Mouse (Mus musculus) frontal cortex, postnatal 25 days (tissue): ENCODE measurements at regions not wholly inside any gene's neighbourhood (a gene's known extent, or its start where the extent isn't known, plus 50 kb on each side); places are given as distances from the start of the nearest gene placed in this dataset.

ENCODE experiments used
- DNase-seq, 2 experiments: peaks; one replicate each; pipeline ENCODE4 v3.0.0; 2022; ENCODE audit warnings: low spot score in 2 of 2

GRCm38 (mm10) chr3:149626186-149626585 is 635.8 kb upstream of the Adgrl2 start:
- DNase-seq = no peak

DNA sequence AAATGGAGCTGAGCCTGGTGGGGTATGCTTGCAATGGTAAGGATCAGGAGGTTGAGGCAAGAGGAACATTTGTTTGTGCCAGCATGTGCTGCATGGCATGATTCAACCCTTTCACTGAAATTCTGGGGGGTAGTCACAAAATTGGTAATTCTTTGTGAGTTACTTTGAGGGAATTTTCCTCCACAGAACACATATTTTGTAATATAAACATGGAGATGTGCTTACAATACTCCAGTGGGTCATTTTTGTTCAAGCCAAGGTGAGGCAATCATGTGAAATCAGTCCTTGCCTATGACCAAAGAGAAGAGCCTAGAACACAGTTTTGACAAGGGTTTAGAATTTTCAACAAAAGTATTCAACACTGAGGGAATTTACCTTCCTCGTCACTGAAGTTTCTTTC is 635.1 kb upstream of the Adgrl2 start:
- no peak for DNase-seq

- no peak for DNase-seq
Observed at GRCm38 (mm10) chr3:149625066-149625465, 634.7 kb upstream of the Adgrl2 start.

GRCm38 (mm10) chr3:149623851-149624532 is 633.6 kb upstream of the Adgrl2 start:
- no peak for DNase-seq

- DNase-seq = no peak
Observed at GRCm38 (mm10) chr3:149603865-149604264, 613.5 kb upstream of the Adgrl2 start.

DNA sequence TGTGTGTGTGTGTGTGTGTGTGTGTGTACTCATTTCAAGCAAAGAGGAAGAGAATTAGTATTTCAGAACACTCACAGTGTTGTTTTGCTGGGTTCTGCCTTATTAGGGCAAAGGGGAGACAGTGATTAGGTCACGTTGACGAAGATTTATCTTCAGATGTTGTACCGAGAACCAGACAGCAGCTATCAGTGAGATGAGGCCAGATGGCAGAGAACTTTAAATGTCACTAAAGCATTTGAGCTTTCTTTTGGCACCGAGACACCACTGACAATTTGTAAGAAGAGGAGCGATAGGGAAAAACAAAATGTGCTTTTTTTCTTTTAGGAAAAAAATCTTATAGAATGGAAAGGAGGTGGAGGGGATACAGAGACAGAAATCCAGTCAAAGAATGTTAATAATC is 610.9 kb upstream of the Adgrl2 start:
- DNase-seq = no peak

- no peak for DNase-seq
Observed at GRCm38 (mm10) chr3:149594470-149594869, 604.1 kb upstream of the Adgrl2 start.

GRCm38 (mm10) chr3:149585769-149586168 is 595.4 kb upstream of the Adgrl2 start:
- no peak for DNase-seq

DNA sequence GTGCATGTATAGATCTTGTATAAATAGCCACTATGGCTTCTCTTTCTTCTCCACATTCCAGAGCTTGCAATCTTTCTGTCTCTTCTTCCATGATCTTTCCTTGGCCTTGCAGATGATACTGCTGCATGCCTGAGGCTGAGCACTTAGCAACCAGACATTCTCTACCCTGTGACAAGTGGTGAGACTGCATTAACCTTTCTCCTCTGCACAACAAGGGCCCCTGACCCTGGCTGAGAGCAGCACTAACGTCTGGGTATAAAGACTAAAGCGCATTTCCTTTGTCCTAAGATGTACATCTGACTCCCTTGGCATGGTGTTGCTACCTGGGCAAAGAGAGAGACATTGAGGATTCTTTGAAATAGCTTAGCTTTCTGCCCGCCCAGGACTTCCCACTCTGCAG is 590.8 kb upstream of the Adgrl2 start:
- DNase-seq = no peak

GRCm38 (mm10) chr3:149575678-149576077 is 585.3 kb upstream of the Adgrl2 start:
- DNase-seq = no peak

DNA sequence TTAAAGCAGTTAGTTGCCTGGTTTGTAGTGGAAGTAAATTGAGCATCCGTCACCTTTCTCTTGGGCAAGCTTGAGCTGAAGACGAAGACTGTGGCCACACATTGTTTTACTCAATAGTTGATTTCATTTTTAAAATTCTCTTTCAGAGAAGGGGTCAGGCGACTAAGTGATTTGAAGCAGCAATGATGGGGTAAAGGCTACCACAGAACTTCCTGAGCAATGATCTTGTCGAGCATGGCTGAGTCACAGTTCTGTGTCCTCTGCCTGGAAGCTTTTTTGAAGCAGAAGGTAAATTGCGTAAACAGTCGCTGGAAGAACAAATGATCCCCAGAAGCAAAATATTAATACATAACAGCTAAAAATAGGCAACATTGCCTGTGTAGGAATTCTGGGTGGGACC is 576.5 kb upstream of the Adgrl2 start:
- DNase-seq = no peak

GRCm38 (mm10) chr3:149550231-149550951 is 560.0 kb upstream of the Adgrl2 start:
- DNase-seq = no peak

DNA sequence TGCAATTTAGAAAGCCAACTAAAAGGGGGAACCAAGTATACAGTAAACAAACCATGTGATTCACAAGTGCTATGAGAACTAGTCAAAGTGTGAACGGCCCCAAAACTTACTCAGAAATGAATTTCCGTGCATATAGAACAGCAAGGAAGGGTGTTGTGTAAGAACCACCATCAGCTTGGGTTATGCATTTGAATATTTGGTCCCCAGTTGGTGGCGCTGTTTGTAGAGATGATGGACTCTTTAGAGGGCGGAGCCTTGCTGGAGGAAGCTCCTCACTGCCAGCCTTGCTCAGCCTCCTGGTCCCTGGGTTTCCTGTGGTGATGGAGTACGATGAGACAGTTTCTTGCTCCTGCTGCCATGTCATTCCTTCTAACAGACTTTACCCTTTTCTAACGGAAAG is 556.7 kb upstream of the Adgrl2 start:
- no peak for DNase-seq

GRCm38 (mm10) chr3:149546256-149546655 is 555.9 kb upstream of the Adgrl2 start:
- no peak for DNase-seq

DNA sequence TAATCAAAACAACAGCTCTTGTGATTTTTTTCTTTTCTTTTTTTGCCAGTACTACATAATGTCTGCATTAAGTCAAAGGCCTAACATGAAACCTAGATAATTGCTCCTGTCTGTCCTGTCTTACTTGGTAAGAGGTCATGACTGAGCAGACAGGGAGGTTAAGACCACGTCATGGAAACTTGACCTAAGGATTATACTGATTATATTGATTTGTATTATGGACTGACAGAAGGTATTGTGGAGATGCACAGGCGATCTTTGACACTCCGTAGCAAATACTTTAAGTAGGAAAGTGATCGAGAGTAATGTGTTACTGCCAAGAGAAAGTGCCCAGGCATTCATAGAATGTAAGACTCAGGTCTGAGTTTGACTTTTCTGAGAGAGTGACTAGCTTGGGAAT is 543.8 kb upstream of the Adgrl2 start:
- DNase-seq = no peak

GRCm38 (mm10) chr3:149530026-149530607 is 539.8 kb upstream of the Adgrl2 start:
- DNase-seq = no peak

GRCm38 (mm10) chr3:149526509-149526908 is 536.2 kb upstream of the Adgrl2 start:
- DNase-seq = no peak

GRCm38 (mm10) chr3:149519575-149519929 is 529.2 kb upstream of the Adgrl2 start:
- no peak for DNase-seq

DNA sequence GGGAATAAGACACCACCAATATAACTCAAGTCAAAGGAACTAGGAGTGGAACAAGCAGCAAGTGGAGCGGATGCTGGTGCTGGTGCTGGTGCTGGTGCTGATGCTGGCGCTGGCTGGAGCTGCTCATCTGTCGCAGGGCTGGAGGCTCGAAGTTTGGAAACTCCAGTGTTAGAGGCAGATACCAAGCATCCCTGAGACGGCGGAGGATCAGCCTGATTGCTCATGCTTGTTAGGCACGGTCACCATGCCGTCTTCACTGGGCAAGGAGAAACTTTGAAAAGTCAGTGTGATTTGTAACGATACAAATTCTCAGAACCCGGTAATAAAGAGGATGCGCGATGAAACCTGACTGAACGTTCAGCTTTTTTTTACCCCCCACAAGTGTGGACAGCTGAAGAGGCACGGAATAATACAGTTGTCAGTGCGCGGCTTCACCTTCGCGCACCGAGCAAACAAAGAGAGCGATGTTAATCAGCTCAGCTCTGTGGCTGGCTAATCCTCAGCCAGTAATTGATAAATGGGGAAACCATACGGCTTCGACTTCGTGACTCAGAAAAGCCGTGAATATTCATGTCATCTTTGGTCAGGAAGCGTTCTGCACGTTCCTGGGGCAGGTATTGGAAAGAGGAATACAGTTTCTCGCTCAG is 528.7 kb upstream of the Adgrl2 start:
- DNase-seq = no peak

DNA sequence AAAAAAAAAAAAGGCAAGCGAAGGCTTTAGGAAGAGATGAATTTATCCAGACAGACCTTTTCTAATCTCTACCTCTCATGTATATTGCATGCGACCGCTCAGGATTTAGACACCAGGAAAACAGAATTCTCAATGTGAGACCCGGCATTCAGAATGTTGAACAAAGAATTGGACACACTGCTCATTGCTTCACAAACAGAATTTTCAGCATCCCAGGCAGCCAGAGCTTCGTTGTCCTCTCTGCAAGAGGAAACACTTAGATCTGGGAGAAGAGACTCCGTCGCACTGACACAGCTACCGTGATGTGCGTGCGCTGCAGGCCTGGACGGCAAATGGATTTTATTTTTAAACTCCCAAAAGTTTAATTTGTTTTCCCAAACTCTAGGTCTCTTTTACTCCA is 527.2 kb upstream of the Adgrl2 start:
- no peak for DNase-seq

GRCm38 (mm10) chr3:149509178-149509577 is 518.8 kb upstream of the Adgrl2 start:
- no peak for DNase-seq

GRCm38 (mm10) chr3:149508671-149509070 is 518.3 kb upstream of the Adgrl2 start:
- no peak for DNase-seq

- DNase-seq = no peak
Observed at GRCm38 (mm10) chr3:149505692-149506091, 515.3 kb upstream of the Adgrl2 start.
